Mouse (Mus musculus): Measurements from ENCODE around the gene Calr4. TPM values are rescaled to one million over a fixed set of nuclear protein-coding genes. Genes with fewer than 3 reads are reported as not detected.

Calr4 gene
- 0.13 and 0.15 TPM in 2 replicates for polyA plus RNA-seq (2015; fragmentation: Nextera tagmentation; extraction: Ambion mirVana)

- no peaks in the 10 kb centered on the region for H3K36me3 ChIP-seq
- no peaks in the 10 kb centered on the region for H3K9me3 ChIP-seq
- no peak for ATAC-seq
- no peak within 1 kb of the TSS for H3K27ac ChIP-seq
- H3K27me3 ChIP-seq (replicated peaks): no peaks in the 10 kb centered on the region
- H3K9ac ChIP-seq: no peak within 1 kb of the TSS
- no peak within 1 kb of the TSS for H3K4me3 ChIP-seq (replicated peaks)
- H3K4me2 ChIP-seq (replicated peaks): no peak within 1 kb of the TSS
- no peaks in the 10 kb centered on the region for H3K4me1 ChIP-seq (replicated peaks)
- WGBS: 85% methylated on average over 2 of the region's 2 CpGs
These were observed at the start of gene Calr4 for GRCm38 (mm10) chr4:109234185-109234584. TSS of gene Calr4 (plus strand) at chr4:109234485.

GRCm38 (mm10) chr4:109185616-109186405, 48.5 kb upstream of the Calr4 start:
- H3K36me3 ChIP-seq: no peaks in the 10 kb centered on the region
- H3K9me3 ChIP-seq: no peaks in the 10 kb centered on the region
- WGBS: 66% methylated on average over 8 of the region's 8 CpGs
- H3K9ac ChIP-seq: no peak overlapping the region
- no peak for ATAC-seq
- no peaks in the 10 kb centered on the region for H3K27me3 ChIP-seq (replicated peaks)
- no peak overlapping the region for H3K4me2 ChIP-seq (replicated peaks)
- H3K4me3 ChIP-seq (replicated peaks): no peak overlapping the region
- H3K4me1 ChIP-seq (replicated peaks): no peaks in the 10 kb centered on the region
- no peak overlapping the region for H3K27ac ChIP-seq

- no peaks in the 10 kb centered on the region for H3K27me3 ChIP-seq (replicated peaks)
- no peak overlapping the region for H3K4me2 ChIP-seq (replicated peaks)
- H3K4me3 ChIP-seq (replicated peaks): no peak overlapping the region
- H3K9me3 ChIP-seq: no peaks in the 10 kb centered on the region
- H3K27ac ChIP-seq: no peak overlapping the region
- 50% methylated on average over 10 of the region's 10 CpGs for WGBS
- H3K4me1 ChIP-seq (replicated peaks): no peaks in the 10 kb centered on the region
- H3K9ac ChIP-seq: no peak overlapping the region
- ATAC-seq: no peak
- no peaks in the 10 kb centered on the region for H3K36me3 ChIP-seq
These were observed 42.7 kb upstream of the Calr4 start for GRCm38 (mm10) chr4:109191598-109191997.

- Histone ChIP-seq H3K36me3 (no peaks in the 10 kb centered on the region), H3K9me3 (no peaks in the 10 kb centered on the region), H3K4me3 (replicated peaks) (no peak overlapping the region), H3K27ac (no peak overlapping the region), H3K4me2 (replicated peaks) (no peak overlapping the region), H3K9ac (no peak overlapping the region), H3K4me1 (replicated peaks) (no peaks in the 10 kb centered on the region), H3K27me3 (replicated peaks) (no peaks in the 10 kb centered on the region)
- no peak for ATAC-seq
- WGBS: 81% methylated on average over 5 of the region's 5 CpGs
These were observed 40.4 kb upstream of the Calr4 start for GRCm38 (mm10) chr4:109193886-109194285.

- Histone ChIP-seq H3K9me3 (no peaks in the 10 kb centered on the region), H3K27ac (no peak overlapping the region), H3K27me3 (replicated peaks) (no peaks in the 10 kb centered on the region), H3K9ac (no peak overlapping the region), H3K4me2 (replicated peaks) (no peak overlapping the region), H3K4me1 (replicated peaks) (no peaks in the 10 kb centered on the region), H3K4me3 (replicated peaks) (no peak overlapping the region), H3K36me3 (no peaks in the 10 kb centered on the region)
- ATAC-seq: no peak
- 82% methylated on average over 7 of the region's 7 CpGs for WGBS
These were observed 38.2 kb upstream of the Calr4 start for GRCm38 (mm10) chr4:109195900-109196629.

GRCm38 (mm10) chr4:109199069-109199468, 35.2 kb upstream of the Calr4 start:
- Histone ChIP-seq H3K9ac (no peak overlapping the region), H3K27me3 (replicated peaks) (no peaks in the 10 kb centered on the region), H3K9me3 (no peaks in the 10 kb centered on the region), H3K36me3 (no peaks in the 10 kb centered on the region), H3K27ac (no peak overlapping the region), H3K4me3 (replicated peaks) (no peak overlapping the region), H3K4me1 (replicated peaks) (no peaks in the 10 kb centered on the region), H3K4me2 (replicated peaks) (no peak overlapping the region)
- 94% methylated on average over 4 of the region's 4 CpGs for WGBS
- no peak for ATAC-seq

- WGBS: under 1% methylated on average over 59 of the region's 59 CpGs
- Histone ChIP-seq H3K4me3 (replicated peaks) (peak within 1 kb of the TSS; percentile 86), H3K9ac (peak within 1 kb of the TSS; percentile 80), H3K36me3 (no peaks in the 10 kb centered on the region), H3K27ac (peak within 1 kb of the TSS; percentile 97), H3K4me1 (replicated peaks) (no peaks in the 10 kb centered on the region), H3K4me2 (replicated peaks) (peak within 1 kb of the TSS; percentile 90), H3K9me3 (no peaks in the 10 kb centered on the region), H3K27me3 (replicated peaks) (no peaks in the 10 kb centered on the region)
- peak; percentile 99 for ATAC-seq
These were observed 32.5 kb upstream of the Calr4 start, which contains the start of gene Osbpl9 for GRCm38 (mm10) chr4:109201582-109202424. TSS of gene Osbpl9 (minus strand) at chr4:109202272.

GRCm38 (mm10) chr4:109203931-109204330, 30.4 kb upstream of the Calr4 start:
- Histone ChIP-seq H3K4me3 (replicated peaks) (no peak overlapping the region), H3K27ac (no peak overlapping the region), H3K9me3 (no peaks in the 10 kb centered on the region), H3K27me3 (replicated peaks) (no peaks in the 10 kb centered on the region), H3K4me1 (replicated peaks) (no peaks in the 10 kb centered on the region), H3K36me3 (no peaks in the 10 kb centered on the region), H3K9ac (no peak overlapping the region), H3K4me2 (replicated peaks) (no peak overlapping the region)
- WGBS: 77% methylated on average over 1 of the region's 1 CpGs
- no peak for ATAC-seq

- Histone ChIP-seq H3K4me3 (replicated peaks) (no peak overlapping the region), H3K9ac (no peak overlapping the region), H3K4me1 (replicated peaks) (no peaks in the 10 kb centered on the region), H3K9me3 (no peaks in the 10 kb centered on the region), H3K36me3 (no peaks in the 10 kb centered on the region), H3K27ac (no peak overlapping the region), H3K4me2 (replicated peaks) (no peak overlapping the region), H3K27me3 (replicated peaks) (no peaks in the 10 kb centered on the region)
- WGBS: 48% methylated on average over 1 of the region's 1 CpGs
- ATAC-seq: no peak
These were observed 29.9 kb upstream of the Calr4 start for GRCm38 (mm10) chr4:109204416-109204815.

- H3K27me3 ChIP-seq (replicated peaks): no peaks in the 10 kb centered on the region
- 84% methylated on average over 5 of the region's 5 CpGs for WGBS
- H3K36me3 ChIP-seq: no peaks in the 10 kb centered on the region
- H3K4me1 ChIP-seq (replicated peaks): no peaks in the 10 kb centered on the region
- no peak for ATAC-seq
- no peaks in the 10 kb centered on the region for H3K9me3 ChIP-seq
- H3K4me2 ChIP-seq (replicated peaks): no peak overlapping the region
- H3K9ac ChIP-seq: no peak overlapping the region
- H3K27ac ChIP-seq: no peak overlapping the region
- H3K4me3 ChIP-seq (replicated peaks): no peak overlapping the region
These were observed 26.8 kb upstream of the Calr4 start for GRCm38 (mm10) chr4:109207524-109207923.

GRCm38 (mm10) chr4:109210253-109210652, 24.0 kb upstream of the Calr4 start:
- Histone ChIP-seq H3K36me3 (no peaks in the 10 kb centered on the region), H3K27me3 (replicated peaks) (no peaks in the 10 kb centered on the region), H3K4me2 (replicated peaks) (no peak overlapping the region), H3K4me1 (replicated peaks) (no peaks in the 10 kb centered on the region), H3K9me3 (no peaks in the 10 kb centered on the region), H3K27ac (no peak overlapping the region), H3K4me3 (replicated peaks) (no peak overlapping the region), H3K9ac (no peak overlapping the region)
- ATAC-seq: no peak
- 88% methylated on average over 2 of the region's 2 CpGs for WGBS

GRCm38 (mm10) chr4:109210881-109211280, 23.4 kb upstream of the Calr4 start:
- no peaks in the 10 kb centered on the region for H3K9me3 ChIP-seq
- WGBS: 76% methylated on average over 4 of the region's 4 CpGs
- H3K36me3 ChIP-seq: no peaks in the 10 kb centered on the region
- H3K4me2 ChIP-seq (replicated peaks): no peak overlapping the region
- ATAC-seq: no peak
- H3K27me3 ChIP-seq (replicated peaks): no peaks in the 10 kb centered on the region
- no peak overlapping the region for H3K27ac ChIP-seq
- no peaks in the 10 kb centered on the region for H3K4me1 ChIP-seq (replicated peaks)
- no peak overlapping the region for H3K9ac ChIP-seq
- no peak overlapping the region for H3K4me3 ChIP-seq (replicated peaks)
